Mouse (Mus musculus): ENCODE measurements at regions not wholly inside any gene's neighbourhood (a gene's known extent, or its start where the extent isn't known, plus 50 kb on each side); places are given as distances from the start of the nearest gene placed in this dataset.

- H3K4me2 ChIP-seq (replicated peaks; ENCODE audit: low read depth, low read length, severe bottlenecking) = no peak overlapping the region
- ATAC-seq (ENCODE audit: low FRiP score, low read depth) (0 out of 2 replicates have a peak, but pooled peaks have one; percentile 34), DNase-seq (ENCODE audit: low spot score) (peak; percentile 19)
- no peak for TF ChIP-seq POLR2A (IDR thresholded peaks at IDR 0.05; ENCODE audit: borderline replicate concordance, extremely low read depth, insufficient read depth, insufficient read length)
- no peaks in the 10 kb centered on the region for H3K9me3 ChIP-seq (ENCODE audit: control insufficient read depth, low read length)
- WGBS = 35% methylated on average over 2 of the region's 2 CpGs
- H3K36me3 ChIP-seq (ENCODE audit: control insufficient read depth, insufficient read depth, low read length) = no peaks in the 10 kb centered on the region
- H3K4me1 ChIP-seq (ENCODE audit: control insufficient read depth, insufficient read depth, low read length) = no peaks in the 10 kb centered on the region
- no peaks in the 10 kb centered on the region for H3K27me3 ChIP-seq (ENCODE audit: control insufficient read depth, insufficient read depth, low read length)
- no peak overlapping the region for H3K9ac ChIP-seq (ENCODE audit: low read depth, low read length, severe bottlenecking)
- H3K27ac ChIP-seq (replicated peaks; ENCODE audit: low read depth, low read length) = no peak overlapping the region
- no peak overlapping the region for H3K4me3 ChIP-seq (replicated peaks; ENCODE audit: low read length)
Observed at GRCm38 (mm10) chr10:12124272-12124671, 744.9 kb downstream of the Utrn start.

- Histone ChIP-seq H3K27me3 (ENCODE audit: control insufficient read depth, insufficient read depth, low read length) (no peaks in the 10 kb centered on the region), H3K4me2 (replicated peaks; ENCODE audit: low read depth, low read length, severe bottlenecking) (no peak overlapping the region), H3K4me1 (ENCODE audit: control insufficient read depth, insufficient read depth, low read length) (no peaks in the 10 kb centered on the region), H3K9ac (ENCODE audit: low read depth, low read length, severe bottlenecking) (no peak overlapping the region), H3K4me3 (replicated peaks; ENCODE audit: low read length) (no peak overlapping the region), H3K27ac (replicated peaks; ENCODE audit: low read depth, low read length) (no peak overlapping the region), H3K36me3 (ENCODE audit: control insufficient read depth, insufficient read depth, low read length) (no peaks in the 10 kb centered on the region), H3K9me3 (ENCODE audit: control insufficient read depth, low read length) (no peaks in the 10 kb centered on the region)
- no peak for TF ChIP-seq POLR2A (IDR thresholded peaks at IDR 0.05; ENCODE audit: borderline replicate concordance, extremely low read depth, insufficient read depth, insufficient read length)
- no peak for ATAC-seq (ENCODE audit: low FRiP score, low read depth)
- no peak for DNase-seq (ENCODE audit: low spot score)
- WGBS = 56% methylated on average over 3 of the region's 3 CpGs
Observed at GRCm38 (mm10) chr10:12129486-12129885, 739.7 kb downstream of the Utrn start.

- no peak overlapping the region for H3K4me3 ChIP-seq (replicated peaks; ENCODE audit: low read length)
- no peaks in the 10 kb centered on the region for H3K27me3 ChIP-seq (ENCODE audit: control insufficient read depth, insufficient read depth, low read length)
- no peak overlapping the region for H3K9ac ChIP-seq (ENCODE audit: low read depth, low read length, severe bottlenecking)
- 51% methylated on average over 1 of the region's 1 CpGs for WGBS
- no peaks in the 10 kb centered on the region for H3K4me1 ChIP-seq (ENCODE audit: control insufficient read depth, insufficient read depth, low read length)
- no peak overlapping the region for H3K27ac ChIP-seq (replicated peaks; ENCODE audit: low read depth, low read length)
- H3K36me3 ChIP-seq (ENCODE audit: control insufficient read depth, insufficient read depth, low read length) = no peaks in the 10 kb centered on the region
- no peak for TF ChIP-seq POLR2A (IDR thresholded peaks at IDR 0.05; ENCODE audit: borderline replicate concordance, extremely low read depth, insufficient read depth, insufficient read length)
- ATAC-seq (ENCODE audit: low FRiP score, low read depth) (no peak), DNase-seq (ENCODE audit: low spot score) (no peak)
- no peak overlapping the region for H3K4me2 ChIP-seq (replicated peaks; ENCODE audit: low read depth, low read length, severe bottlenecking)
- no peaks in the 10 kb centered on the region for H3K9me3 ChIP-seq (ENCODE audit: control insufficient read depth, low read length)
Observed at GRCm38 (mm10) chr10:12144691-12145090, 724.5 kb downstream of the Utrn start.

- H3K36me3 ChIP-seq (ENCODE audit: control insufficient read depth, insufficient read depth, low read length) = no peaks in the 10 kb centered on the region
- no peaks in the 10 kb centered on the region for H3K9me3 ChIP-seq (ENCODE audit: control insufficient read depth, low read length)
- H3K4me1 ChIP-seq (ENCODE audit: control insufficient read depth, insufficient read depth, low read length) = no peaks in the 10 kb centered on the region
- no peak overlapping the region for H3K9ac ChIP-seq (ENCODE audit: low read depth, low read length, severe bottlenecking)
- ATAC-seq (ENCODE audit: low FRiP score, low read depth) (no peak), DNase-seq (ENCODE audit: low spot score) (no peak)
- no peaks in the 10 kb centered on the region for H3K27me3 ChIP-seq (ENCODE audit: control insufficient read depth, insufficient read depth, low read length)
- H3K27ac ChIP-seq (replicated peaks; ENCODE audit: low read depth, low read length) = no peak overlapping the region
- H3K4me2 ChIP-seq (replicated peaks; ENCODE audit: low read depth, low read length, severe bottlenecking) = no peak overlapping the region
- TF ChIP-seq POLR2A (IDR thresholded peaks at IDR 0.05; ENCODE audit: borderline replicate concordance, extremely low read depth, insufficient read depth, insufficient read length) = no peak
- no peak overlapping the region for H3K4me3 ChIP-seq (replicated peaks; ENCODE audit: low read length)
- WGBS = 84% methylated on average over 9 of the region's 9 CpGs
Observed at GRCm38 (mm10) chr10:12146942-12147537, 722.1 kb downstream of the Utrn start.

- Histone ChIP-seq H3K4me3 (replicated peaks; ENCODE audit: low read length) (no peak overlapping the region), H3K27ac (replicated peaks; ENCODE audit: low read depth, low read length) (no peak overlapping the region), H3K27me3 (ENCODE audit: control insufficient read depth, insufficient read depth, low read length) (no peaks in the 10 kb centered on the region), H3K4me2 (replicated peaks; ENCODE audit: low read depth, low read length, severe bottlenecking) (no peak overlapping the region), H3K4me1 (ENCODE audit: control insufficient read depth, insufficient read depth, low read length) (no peaks in the 10 kb centered on the region), H3K9me3 (ENCODE audit: control insufficient read depth, low read length) (no peaks in the 10 kb centered on the region), H3K36me3 (ENCODE audit: control insufficient read depth, insufficient read depth, low read length) (no peaks in the 10 kb centered on the region), H3K9ac (ENCODE audit: low read depth, low read length, severe bottlenecking) (no peak overlapping the region)
- WGBS = 77% methylated on average over 3 of the region's 3 CpGs
- no peak for TF ChIP-seq POLR2A (IDR thresholded peaks at IDR 0.05; ENCODE audit: borderline replicate concordance, extremely low read depth, insufficient read depth, insufficient read length)
- ATAC-seq (ENCODE audit: low FRiP score, low read depth) (no peak), DNase-seq (ENCODE audit: low spot score) (no peak)
Observed at GRCm38 (mm10) chr10:12170243-12170642, 698.9 kb downstream of the Utrn start.
